Mouse (Mus musculus) neural tube, embryonic 11.5 days (tissue): ENCODE data around the gene Cks1b. TPM values are rescaled to one million over a fixed set of nuclear protein-coding genes. Genes with fewer than 3 reads are reported as not detected.
"Not testable (repeated sequence)": the region's sequence is repeated elsewhere in the genome, so short reads cannot be mapped to it uniquely, and the experiment has no call there.

ENCODE experiments used
- ATAC-seq: fragments of 200-750 bp; cut with Nextera tagmentation; 2 replicates; pipeline ENCODE4 v1.8.0; 2017; ENCODE audit warnings: moderate number of reproducible peaks, mild to moderate bottlenecking, moderate TSS enrichment, moderate library complexity; ENCODE audit not compliant: insufficient read depth, low FRiP score, low TSS enrichment
- DNase-seq: peaks from one replicate; pipeline ENCODE4 v3.0.0-alpha.2; 2015; ENCODE audit warnings: low spot score
- H3K27ac ChIP-seq: fragments of 300-500 bp; sonication (generic); 2 replicates; pipeline ENCODE4 v1.5.1; 2014; ENCODE audit warnings: low read depth, mild to moderate bottlenecking, low read length
- H3K27me3 ChIP-seq: fragments of 300-500 bp; sonication (generic); 2 replicates; pipeline ENCODE4 v1.6.1; 2014; ENCODE audit warnings: mild to moderate bottlenecking, low read length, mixed read lengths; ENCODE audit not compliant: control insufficient read depth, insufficient read depth
- H3K36me3 ChIP-seq: fragments of 300-500 bp; sonication (generic); 2 replicates; pipeline ENCODE4 v1.6.1; 2014; ENCODE audit warnings: mild to moderate bottlenecking, low read length, moderate library complexity, mixed read lengths; ENCODE audit not compliant: control insufficient read depth, insufficient read depth
- H3K4me1 ChIP-seq: fragments of 300-500 bp; sonication (generic); 2 replicates; pipeline ENCODE4 v1.6.1; 2014; ENCODE audit warnings: low read length, mixed read lengths; ENCODE audit not compliant: control insufficient read depth, insufficient read depth
- H3K4me2 ChIP-seq: fragments of 300-500 bp; sonication (generic); 2 replicates; pipeline ENCODE4 v1.6.1; 2014; ENCODE audit warnings: low read depth, mild to moderate bottlenecking, moderate library complexity
- H3K4me3 ChIP-seq: fragments of 300-500 bp; sonication (generic); 2 replicates; pipeline ENCODE4 v1.5.1; 2014; ENCODE audit warnings: low read depth, low read length
- H3K9ac ChIP-seq: fragments of 300-500 bp; sonication (generic); 2 replicates; pipeline ENCODE4 v1.6.1; 2014; ENCODE audit warnings: mild to moderate bottlenecking, low read length
- H3K9me3 ChIP-seq: fragments of 300-500 bp; sonication (generic); 2 replicates; pipeline ENCODE4 v1.6.1; 2016; ENCODE audit warnings: low read length; ENCODE audit not compliant: control insufficient read depth
- WGBS: fragments of 180-500 bp; shearing (Covaris S2); extraction: QIAGEN DNeasy Blood & Tissue Kit; methylation state at CpG from one replicate; pipeline ENCODE4 v1.1.7; 2014; 5-methylcytosine and 5-hydroxymethylcytosine counted together
- polyA plus RNA-seq: library from polyadenylated mRNA; unstranded; fragments of >200 nt; fragmentation: Nextera tagmentation; extraction: Ambion mirVana; gene quantifications from 2 replicates; pipeline ENCODE4 v1.2.1, GENCODE M21; 2014

The Cks1b gene
- polyA plus RNA-seq, 1 experiment from 2014 or later, result 432 TPM

DNA sequence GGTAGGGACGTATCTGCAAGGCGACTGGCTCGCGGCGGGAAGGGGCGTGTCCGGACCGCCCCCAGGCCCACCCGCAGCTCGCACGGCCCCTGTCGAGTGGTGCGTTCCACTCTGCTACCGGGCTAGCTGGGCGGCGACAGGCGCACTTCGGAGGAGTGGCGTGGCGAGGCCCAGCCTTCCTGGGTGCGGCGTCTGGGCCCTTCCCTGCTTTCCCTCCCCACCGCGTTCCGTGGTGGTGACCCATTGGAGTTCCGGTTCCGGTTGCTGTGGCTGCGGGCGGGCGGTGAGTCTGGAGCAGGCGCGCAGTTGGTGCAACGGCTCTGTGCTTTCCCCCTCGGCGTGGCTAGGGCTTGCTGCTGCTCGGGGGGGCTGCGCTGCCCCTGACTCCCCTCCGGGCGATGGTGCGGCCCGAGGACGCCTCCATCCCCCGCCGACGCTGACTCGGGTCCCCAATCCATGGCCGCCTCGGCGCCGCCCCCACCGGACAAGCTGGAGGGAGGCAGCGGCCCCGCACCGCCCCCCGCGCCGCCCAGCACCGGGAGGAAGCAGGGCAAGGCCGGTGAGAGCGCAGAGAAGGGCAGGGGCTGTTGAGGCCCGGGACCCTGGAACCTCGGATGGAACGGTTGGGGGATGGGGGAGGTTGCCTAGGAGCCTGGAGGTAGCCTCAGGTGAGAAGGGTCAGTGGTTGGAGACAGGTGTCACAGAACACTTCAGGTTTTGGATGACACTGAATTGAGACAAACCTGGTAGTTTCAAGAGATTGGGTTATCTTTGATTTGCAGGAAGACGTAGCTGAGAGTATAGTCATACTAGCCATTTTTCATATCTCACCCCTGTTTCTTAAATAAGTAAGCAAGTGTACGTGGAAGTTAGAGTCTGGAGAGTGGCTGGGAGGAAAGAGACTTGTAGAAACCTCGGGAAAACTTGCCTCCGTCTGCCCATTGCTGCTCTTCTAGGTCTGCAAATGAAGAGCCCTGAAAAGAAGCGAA is 12.3 kb upstream of the Cks1b start, which contains the start of gene Pygo2:
Pygo2 (plus strand) TSS at position 44 of the 989 bp plus-strand sequence.
- Histone ChIP-seq H3K27ac (peak within 1 kb of the TSS; percentile 85), H3K9ac (peak within 1 kb of the TSS; percentile 93), H3K4me1 (peaks cover 11% of the 10 kb centered on the region), H3K4me2 (peak within 1 kb of the TSS; percentile 77), H3K36me3 (peaks cover 11% of the 10 kb centered on the region; the same call in 1 of the 2 replicates), H3K9me3 (no peaks in the 10 kb centered on the region), H3K4me3 (peak within 1 kb of the TSS; percentile 95), H3K27me3 (no peaks in the 10 kb centered on the region)
- WGBS, result 3% methylated on average over 68 of the region's 68 CpGs
- DNase-seq (peak; percentile 95), ATAC-seq (peak; percentile 97)

DNA sequence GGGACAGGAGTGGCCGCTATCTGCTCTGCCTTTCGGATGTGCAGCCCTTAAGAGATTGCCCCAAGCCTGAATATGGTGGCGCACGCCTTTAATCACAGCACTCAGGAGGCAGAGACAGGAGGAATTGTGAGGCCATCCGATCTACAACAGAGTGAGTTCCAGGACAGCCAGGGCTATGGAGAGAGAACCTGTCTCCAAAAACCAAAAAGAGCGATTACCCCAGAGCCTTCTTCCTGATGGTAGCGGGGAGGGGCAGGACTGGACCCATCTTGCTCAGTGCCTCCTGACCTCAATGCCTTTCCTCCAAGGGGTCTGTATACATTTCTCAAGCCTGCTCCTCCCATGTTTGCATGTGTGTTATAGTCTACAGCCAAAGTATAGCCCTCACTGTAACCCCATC is 10.8 kb upstream of the Cks1b start:
- not testable (repeated sequence) for H3K27ac ChIP-seq, H3K27me3 ChIP-seq, H3K36me3 ChIP-seq, DNase-seq, ATAC-seq, H3K4me3 ChIP-seq, H3K9me3 ChIP-seq, H3K9ac ChIP-seq, H3K4me2 ChIP-seq
- WGBS, result 85% methylated on average over 7 of the region's 7 CpGs
- peaks cover 11% of the 10 kb centered on the region for H3K4me1 ChIP-seq

DNA sequence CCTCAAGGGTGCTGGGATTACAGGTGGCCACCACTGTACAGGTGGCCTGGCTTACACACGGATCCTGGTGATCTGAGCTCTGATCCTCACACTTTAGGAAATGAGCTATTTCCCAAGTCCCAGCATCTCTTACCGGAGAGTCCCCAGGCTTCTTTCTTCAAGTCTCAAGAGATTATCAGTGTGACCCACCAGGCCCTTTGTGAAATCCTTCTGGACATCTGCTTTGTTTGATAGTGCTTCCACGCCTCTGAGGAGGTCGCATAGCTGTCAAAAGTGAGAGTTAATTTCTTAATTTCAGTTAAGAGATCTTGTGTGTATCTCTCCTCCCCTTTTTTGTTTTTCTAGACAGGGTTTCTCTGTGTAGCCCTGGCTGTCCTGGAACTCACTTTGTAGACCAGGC is 7.7 kb upstream of the Cks1b start:
- 91% methylated on average over 4 of the region's 4 CpGs for WGBS
- peaks cover 5% of the 10 kb centered on the region; the same call in 1 of the 2 replicates for H3K36me3 ChIP-seq
- DNase-seq (no peak), ATAC-seq (no peak)
- no peak overlapping the region for H3K4me3 ChIP-seq
- no peak overlapping the region for H3K9ac ChIP-seq
- H3K4me2 ChIP-seq, result no peak overlapping the region
- no peak overlapping the region for H3K27ac ChIP-seq
- H3K4me1 ChIP-seq, result peaks cover 17% of the 10 kb centered on the region
- H3K27me3 ChIP-seq, result no peaks in the 10 kb centered on the region
- no peaks in the 10 kb centered on the region for H3K9me3 ChIP-seq

DNA sequence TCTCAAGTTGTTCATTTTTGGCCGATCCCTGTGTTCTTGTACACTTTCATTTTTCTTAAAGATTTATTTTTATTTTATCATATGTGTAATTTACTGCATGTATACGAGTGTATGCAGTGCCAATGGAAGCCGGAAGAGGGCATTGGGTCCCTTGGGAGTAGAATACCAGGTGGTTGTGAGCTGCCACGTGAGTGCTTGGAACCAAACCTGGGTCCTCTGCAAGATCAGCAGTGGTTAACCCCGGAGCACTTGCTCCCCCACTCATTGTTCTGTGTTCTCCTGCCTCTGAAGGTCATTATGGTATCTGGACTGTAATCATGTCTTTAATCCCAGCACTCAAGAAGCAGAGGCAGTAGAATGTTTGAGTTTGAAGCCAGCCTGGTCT is 7.0 kb upstream of the Cks1b start:
- H3K9me3 ChIP-seq, result no peaks in the 10 kb centered on the region
- peaks cover 5% of the 10 kb centered on the region; the same call in 1 of the 2 replicates for H3K36me3 ChIP-seq
- no peak overlapping the region for H3K4me3 ChIP-seq
- ATAC-seq (no peak), DNase-seq (no peak)
- no peak overlapping the region for H3K4me2 ChIP-seq
- H3K9ac ChIP-seq, result no peak overlapping the region
- WGBS, result 86% methylated on average over 5 of the region's 5 CpGs
- H3K27ac ChIP-seq, result no peak overlapping the region
- peaks cover 17% of the 10 kb centered on the region for H3K4me1 ChIP-seq
- no peaks in the 10 kb centered on the region for H3K27me3 ChIP-seq

DNA sequence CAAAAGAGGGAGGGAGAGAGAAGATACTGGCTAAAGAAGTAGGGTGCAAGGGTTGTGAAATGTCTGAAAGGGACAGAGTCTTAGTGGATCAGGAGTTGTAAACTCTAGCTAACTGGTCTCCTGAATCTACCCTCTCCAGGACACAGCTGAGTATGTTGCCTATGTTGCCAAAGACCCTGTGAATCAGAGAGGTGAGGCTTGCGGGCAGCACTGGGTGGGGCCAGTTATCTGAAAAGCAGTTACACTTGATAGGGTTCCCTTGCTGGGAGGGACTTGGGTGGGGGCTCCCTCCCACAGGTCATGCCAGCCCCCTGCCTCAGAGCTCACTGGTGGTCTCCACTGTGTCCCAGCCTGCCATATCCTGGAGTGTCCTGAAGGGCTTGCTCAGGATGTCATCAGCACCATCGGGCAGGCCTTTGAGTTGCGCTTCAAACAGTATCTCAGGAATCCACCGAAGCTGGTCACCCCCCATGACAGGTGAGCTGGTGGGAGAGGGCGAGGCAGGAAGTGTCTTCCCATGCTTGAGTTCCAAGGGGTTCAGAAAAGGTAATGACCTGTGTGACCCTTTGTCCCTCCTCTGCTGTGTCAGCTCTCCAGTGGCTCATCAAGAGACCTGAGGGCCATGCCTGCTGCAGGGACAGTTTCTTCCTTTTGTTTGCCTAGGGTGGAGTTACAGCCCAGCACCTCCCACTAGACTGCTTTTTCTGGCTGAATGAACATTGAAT is 6.4 kb upstream of the Cks1b start:
- no peaks in the 10 kb centered on the region for H3K9me3 ChIP-seq
- no peak overlapping the region for H3K4me2 ChIP-seq
- peaks cover 5% of the 10 kb centered on the region; the same call in 1 of the 2 replicates for H3K36me3 ChIP-seq
- no peak overlapping the region for H3K27ac ChIP-seq
- no peak overlapping the region for H3K4me3 ChIP-seq
- no peak overlapping the region for H3K9ac ChIP-seq
- no peaks in the 10 kb centered on the region for H3K27me3 ChIP-seq
- WGBS, result 84% methylated on average over 5 of the region's 5 CpGs
- H3K4me1 ChIP-seq, result peaks cover 22% of the 10 kb centered on the region
- DNase-seq (no peak), ATAC-seq (no peak)

DNA sequence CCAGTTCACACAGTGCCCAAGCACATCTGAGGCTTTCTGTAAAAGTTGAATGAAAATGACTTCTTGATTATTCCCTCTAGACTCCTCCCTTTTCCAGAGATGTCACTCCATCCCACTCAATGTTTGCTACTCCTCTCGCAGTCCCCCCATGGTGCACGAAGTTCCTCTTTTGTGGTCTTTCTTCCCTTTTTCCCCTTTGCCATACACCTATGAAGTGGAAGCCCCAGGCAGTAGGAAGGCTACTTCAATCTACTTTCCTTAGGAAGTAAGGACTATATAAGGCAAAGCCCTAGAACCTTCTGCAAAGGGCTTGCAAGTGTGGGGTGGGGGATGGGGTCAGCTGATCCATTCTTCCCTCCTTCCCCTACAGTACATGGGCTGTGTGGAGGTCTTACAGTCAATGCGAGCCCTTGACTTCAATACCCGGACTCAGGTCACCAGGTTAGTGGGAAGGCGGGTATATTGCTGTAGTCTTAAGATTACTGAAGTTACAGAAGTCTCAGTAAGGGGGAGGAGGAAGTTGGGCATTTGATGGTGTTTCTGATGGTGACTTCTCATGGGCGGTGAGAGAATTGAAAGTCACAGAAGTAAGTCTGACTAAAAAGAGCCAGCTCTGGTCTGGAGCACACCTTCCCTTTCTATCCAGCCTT is 4.5 kb upstream of the Cks1b start:
- Histone ChIP-seq H3K4me3 (peak overlapping the region; percentile 39), H3K9me3 (no peaks in the 10 kb centered on the region), H3K27ac (no peak overlapping the region), H3K27me3 (no peaks in the 10 kb centered on the region), H3K9ac (no peak overlapping the region; the same call in 1 of the 2 replicates), H3K4me2 (peak overlapping the region; percentile 58; the same call in 1 of the 2 replicates), H3K4me1 (peaks cover 22% of the 10 kb centered on the region), H3K36me3 (peaks cover 5% of the 10 kb centered on the region; the same call in 1 of the 2 replicates)
- DNase-seq, result no peak
- 76% methylated on average over 6 of the region's 6 CpGs for WGBS
- no peak for ATAC-seq

DNA sequence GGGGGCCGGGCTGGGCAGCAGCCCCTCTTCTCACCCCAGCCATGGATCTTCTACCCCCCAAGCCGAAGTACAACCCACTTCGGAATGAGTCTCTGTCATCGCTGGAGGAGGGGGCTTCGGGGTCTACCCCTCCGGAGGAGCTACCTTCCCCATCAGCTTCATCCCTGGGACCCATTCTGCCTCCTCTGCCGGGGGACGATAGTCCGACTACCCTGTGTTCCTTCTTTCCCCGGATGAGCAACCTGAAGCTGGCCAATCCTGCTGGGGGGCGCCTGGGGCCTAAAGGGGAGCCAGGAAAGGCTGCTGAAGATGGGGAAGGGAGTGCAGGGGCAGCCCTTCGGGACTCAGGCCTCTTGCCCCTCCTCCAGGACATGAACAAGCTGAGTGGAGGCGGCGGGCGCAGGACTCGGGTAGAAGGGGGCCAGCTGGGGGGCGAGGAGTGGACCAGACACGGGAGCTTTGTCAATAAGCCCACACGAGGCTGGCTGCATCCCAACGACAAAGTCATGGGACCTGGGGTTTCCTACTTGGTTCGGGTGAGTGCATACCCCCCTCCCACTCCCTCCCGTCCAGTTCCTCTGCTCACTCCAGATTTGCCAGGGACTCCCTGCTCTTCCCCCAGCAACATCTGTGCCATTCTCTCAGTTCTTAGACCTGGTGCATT is 3.8 kb upstream of the Cks1b start:
- no peaks in the 10 kb centered on the region for H3K27me3 ChIP-seq
- H3K4me2 ChIP-seq, result peak overlapping the region; percentile 58
- H3K27ac ChIP-seq, result 0 out of 2 replicates have a peak overlapping the region, but pooled peaks have one; percentile 39
- DNase-seq (no peak), ATAC-seq (no peak)
- H3K4me3 ChIP-seq, result peak overlapping the region; percentile 39
- peak overlapping the region; percentile 63 for H3K9ac ChIP-seq
- WGBS, result 5% methylated on average over 22 of the region's 22 CpGs
- H3K4me1 ChIP-seq, result peaks cover 23% of the 10 kb centered on the region
- no peaks in the 10 kb centered on the region for H3K9me3 ChIP-seq
- no peaks in the 10 kb centered on the region for H3K36me3 ChIP-seq
